Mouse (Mus musculus) forebrain, postnatal 0 days (tissue): ENCODE measurements around the gene Eif4g3. TPM values are rescaled to one million over a fixed set of nuclear protein-coding genes. Genes with fewer than 3 reads are reported as not detected.

Experiments used
- ATAC-seq: fragments of 200-750 bp; cut with Nextera tagmentation; 2 replicates; pipeline ENCODE4 v1.8.0; 2017; ENCODE audit warnings: mild to moderate bottlenecking, moderate library complexity
- DNase-seq: peaks from one replicate; pipeline ENCODE4 v3.0.0-alpha.2; 2015
- H3K27ac ChIP-seq: fragments of 300-500 bp; sonication (generic); 2 replicates; pipeline ENCODE4 v1.5.1; 2014; ENCODE audit warnings: low read depth, mild to moderate bottlenecking, antibody characterized with exemption, low read length, moderate library complexity, mixed read lengths
- H3K27me3 ChIP-seq: fragments of 300-500 bp; sonication (generic); 2 replicates; pipeline ENCODE4 v1.6.1; 2014; ENCODE audit warnings: mild to moderate bottlenecking, low read length, mixed read lengths; ENCODE audit not compliant: insufficient read depth
- H3K36me3 ChIP-seq: fragments of 300-500 bp; sonication (generic); 2 replicates; pipeline ENCODE4 v1.6.1; 2014; ENCODE audit warnings: mild to moderate bottlenecking, moderate library complexity; ENCODE audit not compliant: insufficient read depth
- H3K4me1 ChIP-seq: fragments of 300-500 bp; sonication (generic); 2 replicates; pipeline ENCODE4 v1.6.1; 2014; ENCODE audit warnings: antibody characterized with exemption; ENCODE audit not compliant: insufficient read depth
- H3K4me2 ChIP-seq: fragments of 300-500 bp; sonication (generic); 2 replicates; pipeline ENCODE4 v1.6.1; 2014; ENCODE audit warnings: low read depth, mild to moderate bottlenecking, moderate library complexity
- H3K4me3 ChIP-seq: fragments of 300-500 bp; sonication (generic); 2 replicates; pipeline ENCODE4 v1.5.1; 2014; ENCODE audit warnings: low read depth, low read length, mixed read lengths
- H3K9ac ChIP-seq: fragments of 300-500 bp; sonication (generic); 2 replicates; pipeline ENCODE4 v1.6.1; 2014; ENCODE audit warnings: mild to moderate bottlenecking
- H3K9me3 ChIP-seq: fragments of 300-500 bp; sonication (generic); 2 replicates; pipeline ENCODE4 v1.6.1; 2016; ENCODE audit warnings: low read length
- CTCF ChIP-seq: sonication (generic); IDR thresholded peaks from 2 replicates; pipeline ENCODE4 v1.5.1; 2016; ENCODE audit warnings: antibody characterized with exemption, control low read depth, low read depth
- WGBS: fragments of 180-500 bp; shearing (Covaris S2); extraction: QIAGEN DNeasy Blood & Tissue Kit; methylation state at CpG from one replicate; pipeline ENCODE4 v1.1.7; 2014; 5-methylcytosine and 5-hydroxymethylcytosine counted together
- polyA plus RNA-seq: library from polyadenylated mRNA; unstranded; fragments of >200 nt; fragmentation: Nextera tagmentation; extraction: Ambion mirVana; gene quantifications from 2 replicates; pipeline ENCODE4 v1.2.1, GENCODE M21; 2015
- total RNA-seq: library from RNA; depleted of rRNA; stranded (reverse); fragments of >200 nt; gene quantifications from 2 replicates; pipeline ENCODE4 v1.2.3, GENCODE M21; 2014

The Eif4g3 gene
- total and polyA plus RNA-seq, 2 experiments from 2014 or later = 38.4 to 67.0 TPM

DNA sequence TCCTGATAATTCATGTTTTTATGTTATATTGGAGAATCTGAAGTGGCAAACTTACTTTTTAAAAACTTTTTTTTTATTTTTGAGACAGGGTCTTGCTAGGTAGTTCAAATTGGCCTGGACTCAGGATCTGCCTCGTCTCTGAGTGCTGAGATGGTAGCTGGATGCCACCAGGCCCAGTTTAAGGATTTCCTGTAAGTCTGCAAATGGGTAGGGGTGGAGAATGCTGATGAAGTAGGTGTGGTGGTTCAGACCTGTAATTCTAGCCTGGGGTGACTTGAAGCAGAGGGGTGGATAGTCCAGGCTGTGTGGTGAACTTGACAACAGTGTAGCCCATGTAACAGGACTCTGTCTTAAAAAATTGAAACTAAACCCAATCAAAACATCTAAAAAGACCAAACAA, 45.1 kb downstream of the Eif4g3 start:
- H3K36me3 ChIP-seq = no peaks in the 10 kb centered on the region; the same call in 1 of the 2 replicates
- H3K9me3 ChIP-seq = no peaks in the 10 kb centered on the region
- H3K4me3 ChIP-seq = no peak overlapping the region
- DNase-seq = no peak
- H3K4me2 ChIP-seq = no peak overlapping the region
- H3K27me3 ChIP-seq = no peaks in the 10 kb centered on the region
- TF ChIP-seq CTCF = no peak
- no peak overlapping the region for H3K27ac ChIP-seq
- no peaks in the 10 kb centered on the region for H3K4me1 ChIP-seq
- ATAC-seq = no peak
- WGBS = 77% methylated on average over 1 of the region's 1 CpGs
- H3K9ac ChIP-seq = no peak overlapping the region

DNA sequence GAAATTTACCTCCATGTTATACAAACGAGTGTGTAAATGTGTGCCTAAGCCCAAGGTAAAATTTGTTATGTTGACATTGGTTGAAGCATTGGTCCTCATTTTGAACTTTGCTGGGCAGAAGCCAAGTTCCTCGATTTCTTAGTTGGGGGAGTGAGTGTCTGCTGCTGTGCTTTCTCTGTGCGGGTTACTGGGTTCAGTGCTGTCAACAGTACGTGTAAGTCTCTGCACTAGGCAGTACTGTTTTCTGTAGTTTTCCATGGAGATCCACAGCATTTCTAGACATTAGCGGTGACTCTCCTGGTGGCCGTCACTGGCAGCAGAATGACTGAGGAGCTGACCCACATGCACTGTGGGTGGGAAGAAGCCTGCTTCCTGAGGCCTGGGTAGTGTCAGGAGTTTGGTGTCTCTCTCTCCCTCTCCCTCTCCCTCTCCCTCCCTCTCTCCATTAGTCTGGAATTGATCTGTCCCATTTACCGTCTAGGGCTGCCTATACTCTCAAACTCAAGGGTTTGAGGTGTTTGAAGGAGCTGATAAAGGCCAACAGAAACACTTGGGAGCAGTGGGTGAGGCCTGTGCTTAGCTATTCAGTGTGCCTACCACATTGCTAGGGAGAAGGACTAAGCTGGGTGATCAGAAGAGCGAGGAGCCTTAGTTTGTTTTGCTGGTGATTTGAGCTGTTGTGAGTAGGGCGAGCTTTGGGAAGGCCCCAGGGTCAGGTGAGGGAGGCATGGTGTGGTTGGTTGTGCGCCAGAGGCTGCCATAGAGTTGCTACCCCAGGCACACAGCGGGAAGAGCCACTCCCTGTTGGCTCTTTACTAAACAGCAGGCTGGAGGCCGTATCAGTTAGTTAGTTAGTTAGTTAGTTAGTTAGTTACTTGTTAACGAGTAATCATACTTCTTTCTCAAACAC, 45.8 kb downstream of the Eif4g3 start:
- ATAC-seq (no peak), DNase-seq (no peak)
- no peaks in the 10 kb centered on the region for H3K27me3 ChIP-seq
- no peak overlapping the region for H3K9ac ChIP-seq
- no peaks in the 10 kb centered on the region for H3K9me3 ChIP-seq
- no peak overlapping the region for H3K27ac ChIP-seq
- no peak for TF ChIP-seq CTCF
- no peak overlapping the region for H3K4me2 ChIP-seq
- H3K4me1 ChIP-seq = no peaks in the 10 kb centered on the region
- no peak overlapping the region for H3K4me3 ChIP-seq
- WGBS = 73% methylated on average over 13 of the region's 13 CpGs
- H3K36me3 ChIP-seq = no peaks in the 10 kb centered on the region; the same call in 1 of the 2 replicates

DNA sequence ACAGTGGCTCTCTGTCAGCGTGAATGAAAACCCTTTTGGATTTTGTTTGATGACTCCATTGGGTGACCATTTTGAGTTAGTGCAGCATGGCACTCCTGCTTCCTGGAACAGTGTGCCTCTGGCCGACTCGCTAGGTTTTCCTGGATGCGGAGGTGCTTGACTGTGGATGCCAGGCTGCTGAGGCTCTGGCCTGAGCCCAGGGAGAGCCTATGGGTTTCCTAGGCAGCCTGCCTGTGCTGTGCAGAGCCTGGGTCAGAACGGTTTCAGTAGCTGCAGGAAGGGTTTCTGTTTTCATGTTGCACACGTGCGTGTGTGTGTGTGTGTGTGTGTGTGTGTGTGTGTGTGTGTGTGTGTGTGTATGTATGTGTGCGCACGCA, 46.4 kb downstream of the Eif4g3 start:
- Histone ChIP-seq H3K27ac (peak overlapping the region; percentile 29; the same call in 1 of the 2 replicates), H3K36me3 (no peaks in the 10 kb centered on the region), H3K4me1 (no peaks in the 10 kb centered on the region), H3K4me2 (no peak overlapping the region), H3K27me3 (no peaks in the 10 kb centered on the region), H3K4me3 (no peak overlapping the region), H3K9me3 (no peaks in the 10 kb centered on the region), H3K9ac (no peak overlapping the region)
- TF ChIP-seq CTCF = no peak
- no peak for DNase-seq
- ATAC-seq = peak; percentile 50; the same call in 1 of the 2 replicates
- 71% methylated on average over 9 of the region's 9 CpGs for WGBS

DNA sequence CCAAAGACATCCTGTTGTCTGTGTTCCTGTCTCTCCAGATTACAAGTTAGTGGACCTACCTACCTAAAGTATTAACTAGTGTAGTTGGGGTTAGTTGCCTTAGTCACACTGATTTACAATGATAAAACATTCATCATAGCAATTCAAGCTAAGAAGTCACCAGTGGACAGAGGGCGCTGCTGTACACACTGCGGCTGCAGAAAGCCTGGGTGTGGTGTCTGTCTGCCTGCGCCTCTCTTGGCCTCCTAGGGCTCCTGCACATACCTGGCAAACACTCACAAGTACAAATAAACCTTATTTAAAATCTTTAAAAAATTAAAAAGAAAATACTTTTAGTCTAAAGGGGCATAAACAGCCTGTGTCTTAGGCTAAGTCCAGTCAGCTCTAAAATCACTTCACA, 47.8 kb downstream of the Eif4g3 start:
- peak; percentile 5; the same call in 1 of the 2 replicates for TF ChIP-seq CTCF
- no peaks in the 10 kb centered on the region for H3K4me1 ChIP-seq
- DNase-seq (no peak), ATAC-seq (no peak)
- no peak overlapping the region for H3K9ac ChIP-seq
- H3K9me3 ChIP-seq = no peaks in the 10 kb centered on the region
- no peak overlapping the region for H3K4me2 ChIP-seq
- 90% methylated on average over 3 of the region's 3 CpGs for WGBS
- H3K4me3 ChIP-seq = no peak overlapping the region
- H3K36me3 ChIP-seq = peaks cover 8% of the 10 kb centered on the region; the same call in 1 of the 2 replicates
- no peak overlapping the region for H3K27ac ChIP-seq
- no peaks in the 10 kb centered on the region for H3K27me3 ChIP-seq

DNA sequence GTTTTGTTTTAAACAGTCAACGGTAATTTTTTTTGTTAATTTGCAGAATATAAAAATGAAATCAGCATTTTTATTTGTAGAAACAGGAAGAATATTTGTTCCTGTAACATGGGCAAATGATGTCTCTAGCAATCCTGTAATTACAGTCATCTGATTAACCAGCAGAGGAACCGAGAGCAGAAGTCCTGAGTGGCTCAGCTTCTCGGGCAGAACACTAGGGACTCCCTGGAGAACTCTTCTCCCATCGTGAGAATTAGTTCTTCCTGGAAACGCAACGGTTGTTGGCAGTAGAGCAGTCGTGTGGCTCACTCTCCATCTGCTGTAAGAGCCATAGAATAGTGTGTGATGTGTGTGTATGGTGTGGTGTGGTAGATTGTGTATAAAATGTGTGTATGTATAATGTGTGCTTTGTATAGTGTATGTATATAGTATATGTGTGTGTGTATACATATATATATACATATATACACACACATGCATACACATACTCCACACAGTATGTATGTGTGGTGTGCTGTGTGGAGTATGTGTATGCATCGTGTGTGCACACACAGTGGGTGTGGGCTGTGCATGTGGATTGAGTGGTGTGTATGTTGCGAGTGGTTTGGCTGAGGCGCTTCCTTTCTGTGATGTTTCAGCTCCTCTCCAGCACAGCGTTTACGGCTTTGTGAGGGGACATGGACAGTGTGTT, 48.9 kb downstream of the Eif4g3 start:
- DNase-seq = peak; percentile 30
- no peaks in the 10 kb centered on the region for H3K9me3 ChIP-seq
- H3K4me1 ChIP-seq = no peaks in the 10 kb centered on the region
- peak; percentile 48 for ATAC-seq
- no peak overlapping the region for H3K4me3 ChIP-seq
- peak; percentile 10; the same call in 1 of the 2 replicates for TF ChIP-seq CTCF
- H3K27ac ChIP-seq = no peak overlapping the region
- H3K9ac ChIP-seq = no peak overlapping the region
- 43% methylated on average over 12 of the region's 12 CpGs for WGBS
- H3K36me3 ChIP-seq = peaks cover 9% of the 10 kb centered on the region; the same call in 1 of the 2 replicates
- no peak overlapping the region for H3K4me2 ChIP-seq
- no peaks in the 10 kb centered on the region for H3K27me3 ChIP-seq

DNA sequence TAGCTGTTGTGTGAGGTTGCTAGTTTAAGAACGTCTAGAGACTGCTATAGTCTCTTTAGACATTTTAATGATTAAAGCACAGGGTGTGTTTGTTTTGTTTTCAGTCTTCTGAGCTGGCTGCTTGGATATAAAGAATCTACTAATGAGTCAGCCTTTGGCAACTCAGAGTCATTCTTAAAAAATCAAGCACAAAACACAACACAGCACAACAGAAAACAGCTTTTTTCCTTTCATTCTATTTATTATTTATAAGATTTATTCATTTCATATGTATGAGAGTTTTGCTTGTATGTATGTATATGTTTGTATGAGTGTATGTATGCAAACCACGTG, 49.4 kb downstream of the Eif4g3 start:
- Histone ChIP-seq H3K9ac (no peak overlapping the region), H3K27me3 (no peaks in the 10 kb centered on the region), H3K4me2 (no peak overlapping the region), H3K36me3 (peaks cover 11% of the 10 kb centered on the region; the same call in 1 of the 2 replicates), H3K9me3 (no peaks in the 10 kb centered on the region), H3K27ac (no peak overlapping the region), H3K4me3 (no peak overlapping the region), H3K4me1 (no peaks in the 10 kb centered on the region)
- ATAC-seq (no peak), DNase-seq (no peak)
- TF ChIP-seq CTCF = no peak
- 33% methylated on average over 2 of the region's 2 CpGs for WGBS

DNA sequence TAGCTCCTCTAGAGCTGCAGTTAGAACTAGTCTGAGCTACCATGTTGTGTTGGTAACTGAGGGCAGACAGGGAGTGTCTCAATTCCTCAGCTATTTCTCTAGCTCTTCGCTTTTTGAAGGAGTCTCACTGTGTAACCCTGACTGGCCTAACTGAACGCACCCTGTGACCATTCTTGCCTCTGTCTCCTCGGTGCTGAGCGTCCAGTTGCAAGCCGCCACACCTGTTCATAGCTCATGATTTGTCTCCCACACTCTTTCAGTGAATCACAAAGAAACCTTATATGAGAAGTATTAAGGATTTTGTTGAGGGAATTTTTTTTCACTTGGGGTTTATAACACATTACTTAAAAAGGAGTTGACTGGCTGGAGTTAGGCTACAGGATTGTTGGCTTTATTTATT, 49.8 kb downstream of the Eif4g3 start:
- Histone ChIP-seq H3K27ac (no peak overlapping the region), H3K9ac (no peak overlapping the region), H3K4me2 (no peak overlapping the region), H3K36me3 (peaks cover 11% of the 10 kb centered on the region; the same call in 1 of the 2 replicates), H3K9me3 (no peaks in the 10 kb centered on the region), H3K27me3 (no peaks in the 10 kb centered on the region), H3K4me1 (no peaks in the 10 kb centered on the region), H3K4me3 (no peak overlapping the region)
- WGBS = 93% methylated on average over 5 of the region's 5 CpGs
- ATAC-seq (no peak), DNase-seq (no peak)
- no peak for TF ChIP-seq CTCF
